Mouse (Mus musculus) ES-Bruce4 (cell line): ENCODE measurements around the gene Hic2.

Experiments
- CTCF ChIP-seq: IDR thresholded peaks from one replicate; pipeline ENCODE4 v1.8.1; 2011; ENCODE audit warnings: low read depth, low read length
- EP300 ChIP-seq: IDR thresholded peaks from 2 replicates; pipeline ENCODE4 v1.6.1; 2011; ENCODE audit warnings: low read depth, low read length; ENCODE audit not compliant: insufficient read depth

- TF ChIP-seq EP300, result no peak
- TF ChIP-seq CTCF, result no peak
Observed at GRCm38 (mm10) chr16:17283151-17283550, 49.8 kb downstream of the Hic2 start.
